Mouse (Mus musculus) layer of hippocampus, postnatal 36 days (tissue): ENCODE data around the gene Creb3. TPM values are rescaled to one million over a fixed set of nuclear protein-coding genes. Genes with fewer than 3 reads are reported as not detected.
"Not testable (repeated sequence)": the region's sequence is repeated elsewhere in the genome, so short reads cannot be mapped to it uniquely, and the experiment has no call there.

Experiments used
- DNase-seq, 2 experiments: peaks; one replicate each; pipeline ENCODE4 v3.0.0; 2022
- total RNA-seq, 2 experiments: library from RNA; stranded (reverse); gene quantifications; 2 replicates each; pipeline ENCODE4 v1.2.3; 2021

The Creb3 gene
- 10 to 100 TPM; 72.6 to 73.2 TPM for total RNA-seq

- DNase-seq, result peak; percentile 96 to 97
Observed at GRCm38 (mm10) chr4:43561997-43562768, at the start of gene Creb3, which contains the start of gene Tln1. Gene Creb3 (plus strand): TSS chr4:43562332. Gene Tln1 (minus strand): TSS chr4:43562691.

GRCm38 (mm10) chr4:43512653-43513052 lies 49.5 kb upstream of the Creb3 start:
- DNase-seq, result no peak

GRCm38 (mm10) chr4:43513300-43513699 lies 48.8 kb upstream of the Creb3 start:
- DNase-seq, result no peak

GRCm38 (mm10) chr4:43513791-43514190 lies 48.3 kb upstream of the Creb3 start:
- no peak for DNase-seq

- no peak for DNase-seq
Observed at GRCm38 (mm10) chr4:43515764-43516708, 46.1 kb upstream of the Creb3 start.

- DNase-seq, result no peak
Observed at GRCm38 (mm10) chr4:43519551-43519950, 42.6 kb upstream of the Creb3 start.

GRCm38 (mm10) chr4:43519956-43520355 lies 42.2 kb upstream of the Creb3 start:
- peak; percentile 83 to 86 for DNase-seq

GRCm38 (mm10) chr4:43527880-43528279 lies 34.3 kb upstream of the Creb3 start:
- no peak for DNase-seq

GRCm38 (mm10) chr4:43528487-43528886 lies 33.6 kb upstream of the Creb3 start:
- DNase-seq, result no peak

- no peak for DNase-seq
Observed at GRCm38 (mm10) chr4:43530081-43530501, 32.0 kb upstream of the Creb3 start.

- DNase-seq, result peak; percentile 59 to 62
Observed at GRCm38 (mm10) chr4:43530581-43530980, 31.6 kb upstream of the Creb3 start.

- no peak for DNase-seq
Observed at GRCm38 (mm10) chr4:43533270-43533669, 28.9 kb upstream of the Creb3 start.

- no peak for DNase-seq
Observed at GRCm38 (mm10) chr4:43535628-43536027, 26.5 kb upstream of the Creb3 start.

GRCm38 (mm10) chr4:43536031-43536430 lies 26.1 kb upstream of the Creb3 start:
- DNase-seq, result no peak

GRCm38 (mm10) chr4:43542044-43542443 lies 20.1 kb upstream of the Creb3 start:
- no peak for DNase-seq

- no peak for DNase-seq
Observed at GRCm38 (mm10) chr4:43546375-43547047, 15.6 kb upstream of the Creb3 start.

GRCm38 (mm10) chr4:43547160-43547559 lies 15.0 kb upstream of the Creb3 start:
- no peak for DNase-seq

- no peak for DNase-seq
Observed at GRCm38 (mm10) chr4:43549055-43549454, 13.1 kb upstream of the Creb3 start.

GRCm38 (mm10) chr4:43551854-43552253 lies 10.3 kb upstream of the Creb3 start:
- not testable (repeated sequence) for DNase-seq

- no peak for DNase-seq
Observed at GRCm38 (mm10) chr4:43552437-43552836, 9.7 kb upstream of the Creb3 start.

GRCm38 (mm10) chr4:43553891-43554290 lies 8.2 kb upstream of the Creb3 start:
- DNase-seq, result no peak

GRCm38 (mm10) chr4:43555926-43556325 lies 6.2 kb upstream of the Creb3 start:
- DNase-seq, result no peak
